In genomic region chr2:125335206-125335605, GRCm38 (mm10) we compare ENCODE assay signal across 16 mouse cellular contexts.
"Had no signal": no experiment of that assay in that cellular context is flagged by ENCODE, and none has a peak within 500 bp of the region (broad histone marks: within the 10 kb centered on the region; RNA-seq: fewer than 3 reads in every experiment).

No protein-coding gene starts in this region.

- H3K4me1 ChIP-seq: neural tube, embryonic 13.5 days; neural tube, embryonic 15.5 days; stomach, embryonic 15.5 days had no signal

- DNase-seq: retina, postnatal 1 day; right cerebral cortex, adult 18-20 months; right cerebral cortex, postnatal 14 days; right cerebral cortex, postnatal 25 days; right cerebral cortex, postnatal 4 days; spleen, adult 18-20 months; thymus, adult 18-20 months; thymus, adult 2 months; thymus, postnatal 14 days; thymus, postnatal 25 days; thymus, postnatal 36 days; thymus, postnatal 4 days had no signal

- H3K4me3 ChIP-seq: neural tube, embryonic 13.5 days; neural tube, embryonic 15.5 days; stomach, embryonic 15.5 days had no signal

- H3K27me3 ChIP-seq: neural tube, embryonic 13.5 days; neural tube, embryonic 15.5 days; stomach, embryonic 15.5 days had no signal

- H3K9ac ChIP-seq: neural tube, embryonic 13.5 days; neural tube, embryonic 15.5 days; stomach, embryonic 15.5 days had no signal

- H3K27ac ChIP-seq: neural tube, embryonic 13.5 days; neural tube, embryonic 15.5 days; stomach, embryonic 15.5 days; stomach, postnatal 0 days had no signal

- H3K4me2 ChIP-seq: neural tube, embryonic 13.5 days; neural tube, embryonic 15.5 days; stomach, embryonic 15.5 days had no signal

- H3K9me3 ChIP-seq: neural tube, embryonic 13.5 days; neural tube, embryonic 15.5 days; stomach, embryonic 15.5 days had no signal
